Mouse (Mus musculus) kidney, embryonic 15.5 days (tissue): Measurements from ENCODE around the gene Phldb2. TPM values are rescaled to one million over a fixed set of nuclear protein-coding genes. Genes with fewer than 3 reads are reported as not detected.

Experiments
- ATAC-seq: fragments of 200-750 bp; cut with Nextera tagmentation; replicated peaks from 2 replicates; pipeline ENCODE4 v1.8.0; 2017; ENCODE audit warnings: moderate TSS enrichment; ENCODE audit not compliant: low FRiP score
- H3K27ac ChIP-seq: fragments of 300-500 bp; sonication (generic); 2 replicates; pipeline ENCODE4 v1.5.1; 2015; ENCODE audit warnings: mild to moderate bottlenecking, inconsistent platforms
- H3K27me3 ChIP-seq: fragments of 300-500 bp; sonication (generic); 2 replicates; pipeline ENCODE4 v1.6.1; 2015; ENCODE audit warnings: inconsistent platforms
- H3K36me3 ChIP-seq: fragments of 300-500 bp; sonication (generic); 2 replicates; pipeline ENCODE4 v1.6.1; 2015; ENCODE audit warnings: inconsistent platforms
- H3K4me1 ChIP-seq: fragments of 300-500 bp; sonication (generic); 2 replicates; pipeline ENCODE4 v1.6.1; 2015; ENCODE audit warnings: inconsistent platforms
- H3K4me2 ChIP-seq: fragments of 300-500 bp; sonication (generic); 2 replicates; pipeline ENCODE4 v1.6.1; 2015; ENCODE audit warnings: moderate library complexity, mild to moderate bottlenecking, inconsistent platforms
- H3K4me3 ChIP-seq: fragments of 300-500 bp; sonication (generic); replicated peaks from 2 replicates; pipeline ENCODE4 v1.5.1; 2015; ENCODE audit warnings: mild to moderate bottlenecking, inconsistent platforms
- H3K9ac ChIP-seq: fragments of 300-500 bp; sonication (generic); 2 replicates; pipeline ENCODE4 v1.6.1; 2015; ENCODE audit warnings: mild to moderate bottlenecking, inconsistent platforms
- H3K9me3 ChIP-seq: fragments of 300-500 bp; sonication (generic); replicated peaks from 2 replicates; pipeline ENCODE4 v1.6.1; 2016; ENCODE audit warnings: inconsistent platforms
- WGBS: fragments of 180-500 bp; shearing (Covaris S2); methylation state at CpG from one replicate; pipeline ENCODE4 v1.1.7; 2015; ENCODE audit warnings: mixed read lengths; 5-methylcytosine and 5-hydroxymethylcytosine counted together
- polyA plus RNA-seq: library from polyadenylated mRNA; unstranded; fragments of >200 nt; fragmentation: Nextera tagmentation; extraction: Ambion mirVana; gene quantifications from 2 replicates; pipeline ENCODE4 v1.2.1, GENCODE M21; 2015

The Phldb2 gene
- polyA plus RNA-seq, 1 experiment from 2014 or later = 84.2 TPM

DNA sequence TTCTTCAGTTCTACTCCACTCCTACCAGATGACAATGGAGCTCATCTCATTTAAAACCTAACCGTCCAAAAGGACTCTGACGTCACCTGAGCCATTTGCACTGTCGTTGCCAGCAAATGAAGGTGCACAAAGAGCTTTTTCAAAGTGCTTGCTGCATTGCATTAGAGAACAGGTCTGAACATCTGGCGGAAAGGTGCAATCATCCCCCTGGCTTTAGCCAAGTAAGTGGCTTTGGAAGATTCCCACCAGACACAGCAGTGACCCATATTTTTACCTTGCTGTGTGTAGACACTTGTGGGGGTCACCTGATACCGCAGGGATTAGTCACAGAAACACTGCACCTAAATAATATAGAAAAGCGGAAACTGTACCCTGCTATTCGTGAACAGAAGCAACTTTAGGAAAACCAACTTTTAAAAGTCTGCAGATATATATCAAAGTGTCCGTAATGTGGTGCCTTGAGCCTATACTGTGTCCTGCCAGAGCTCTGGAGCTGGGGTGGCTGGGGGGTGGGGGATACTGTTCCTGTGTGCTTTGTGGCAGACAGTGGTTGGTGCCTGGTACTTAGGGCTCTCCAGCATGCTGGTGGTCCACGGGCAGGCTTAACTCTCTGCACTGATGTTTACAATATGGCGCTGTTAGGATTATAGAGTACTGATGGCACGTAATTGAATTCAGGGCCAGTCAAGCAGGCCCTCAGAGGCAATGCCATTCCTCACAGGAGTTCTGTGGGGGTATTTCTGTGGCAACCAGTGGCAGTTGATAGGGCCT lies 123.1 kb downstream of the Phldb2 start:
- 55% methylated on average over 11 of the region's 11 CpGs for WGBS
- H3K4me3 ChIP-seq = no peak overlapping the region
- H3K36me3 ChIP-seq = peaks cover 21% of the 10 kb centered on the region
- peaks cover 57% of the 10 kb centered on the region for H3K4me1 ChIP-seq
- peak overlapping the region; percentile 90 for H3K27ac ChIP-seq
- no peak overlapping the region for H3K9ac ChIP-seq
- H3K9me3 ChIP-seq = no peaks in the 10 kb centered on the region
- ATAC-seq = 0 out of 2 replicates have a peak, but pooled peaks have one; percentile 47
- no peaks in the 10 kb centered on the region for H3K27me3 ChIP-seq
- H3K4me2 ChIP-seq = no peak overlapping the region

DNA sequence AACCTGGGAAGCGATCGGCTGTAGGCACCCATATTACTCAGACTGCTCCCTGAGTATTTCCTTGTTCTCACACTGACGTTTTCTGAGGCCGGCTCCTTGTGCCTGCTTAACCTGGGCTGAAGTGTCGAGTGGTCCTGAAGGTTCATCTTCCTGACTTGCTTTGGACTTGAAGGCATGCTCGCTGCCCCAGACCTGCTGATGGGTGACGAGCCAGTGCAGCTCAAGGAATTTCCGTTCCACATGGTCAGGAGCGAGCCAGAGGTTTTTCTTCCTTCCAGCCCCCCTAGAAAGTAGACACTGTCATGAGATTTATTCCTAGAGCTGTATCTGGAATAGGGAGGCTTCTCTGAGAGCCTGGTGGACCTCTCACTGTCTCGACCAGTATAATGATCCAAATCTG lies 128.1 kb downstream of the Phldb2 start:
- no peaks in the 10 kb centered on the region for H3K27me3 ChIP-seq
- no peak overlapping the region for H3K9ac ChIP-seq
- H3K36me3 ChIP-seq = peaks cover 50% of the 10 kb centered on the region
- peaks cover 37% of the 10 kb centered on the region for H3K4me1 ChIP-seq
- no peak overlapping the region for H3K4me3 ChIP-seq
- no peak overlapping the region for H3K4me2 ChIP-seq
- no peaks in the 10 kb centered on the region for H3K9me3 ChIP-seq
- 61% methylated on average over 10 of the region's 10 CpGs for WGBS
- H3K27ac ChIP-seq = peak overlapping the region; percentile 78
- peak; percentile 69 for ATAC-seq

DNA sequence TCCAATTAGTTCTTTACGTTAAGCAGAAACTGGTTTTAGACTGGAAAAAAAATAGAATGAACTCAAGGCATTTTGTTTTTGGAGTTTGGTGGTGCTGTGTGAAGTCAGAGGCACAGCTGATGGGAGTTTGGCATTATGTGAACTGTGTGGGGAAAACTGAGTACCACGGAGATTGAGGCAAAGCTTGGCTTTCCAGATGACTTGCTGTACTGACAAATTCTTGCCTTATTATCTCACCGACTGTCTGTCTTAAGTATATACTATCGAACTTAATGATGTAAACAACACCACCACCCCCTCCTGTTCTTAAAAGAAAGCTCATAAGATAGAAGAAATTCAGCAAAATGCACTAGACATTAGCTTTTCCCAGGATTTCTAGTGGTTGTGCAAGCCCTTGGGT lies 129.4 kb downstream of the Phldb2 start:
- peaks cover 25% of the 10 kb centered on the region for H3K4me1 ChIP-seq
- H3K27me3 ChIP-seq = no peaks in the 10 kb centered on the region
- ATAC-seq = peak; percentile 24
- H3K9ac ChIP-seq = no peak overlapping the region
- peaks cover 56% of the 10 kb centered on the region for H3K36me3 ChIP-seq
- no peaks in the 10 kb centered on the region for H3K9me3 ChIP-seq
- no peak overlapping the region for H3K4me3 ChIP-seq
- WGBS = 23% methylated on average over 4 of the region's 4 CpGs
- 0 out of 2 replicates have a peak overlapping the region, but pooled peaks have one; percentile 9 for H3K4me2 ChIP-seq
- H3K27ac ChIP-seq = peak overlapping the region; percentile 78

DNA sequence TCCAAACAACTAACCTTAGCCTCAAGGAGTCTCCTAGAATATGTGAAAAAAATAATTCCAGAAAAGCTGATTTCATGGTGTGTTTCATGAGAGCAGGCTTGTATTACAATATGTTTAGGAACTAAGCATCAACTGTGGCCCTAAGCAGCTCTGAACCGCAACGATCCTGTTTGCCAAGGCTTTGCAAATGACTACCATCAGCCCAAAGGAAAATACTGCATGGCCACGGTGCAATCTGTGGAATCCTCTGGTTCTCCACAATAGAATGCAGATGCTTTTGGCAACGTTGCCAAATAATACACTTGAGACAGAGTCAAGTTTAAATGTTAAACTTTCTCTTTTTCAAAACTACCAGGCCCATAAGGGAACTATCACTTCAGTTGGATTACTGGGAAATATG lies 133.5 kb downstream of the Phldb2 start:
- H3K4me3 ChIP-seq = no peak overlapping the region
- H3K4me2 ChIP-seq = no peak overlapping the region
- WGBS = 88% methylated on average over 4 of the region's 4 CpGs
- H3K27ac ChIP-seq = no peak overlapping the region
- H3K27me3 ChIP-seq = no peaks in the 10 kb centered on the region
- peaks cover 12% of the 10 kb centered on the region for H3K4me1 ChIP-seq
- H3K9me3 ChIP-seq = no peaks in the 10 kb centered on the region
- H3K9ac ChIP-seq = no peak overlapping the region
- H3K36me3 ChIP-seq = peaks cover 49% of the 10 kb centered on the region
- no peak for ATAC-seq

DNA sequence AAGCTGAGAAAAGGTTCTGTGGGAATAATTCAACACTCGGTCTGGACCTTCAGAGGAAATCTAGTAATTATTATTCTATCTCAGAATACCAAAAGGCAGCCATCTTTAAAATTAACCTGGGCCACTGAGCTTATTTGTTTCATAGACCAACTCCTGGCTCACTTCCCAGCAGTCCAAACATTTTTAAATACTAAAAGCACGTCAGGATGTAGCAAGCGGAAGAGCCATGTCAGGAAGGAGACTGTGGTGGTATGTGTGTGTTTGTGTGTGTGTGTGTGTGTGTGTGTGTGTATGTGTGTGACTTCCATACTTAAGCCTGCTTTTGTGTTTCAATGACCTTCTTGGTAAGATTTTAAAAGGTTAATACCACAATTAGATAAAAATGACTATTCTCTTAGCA lies 135.6 kb downstream of the Phldb2 start:
- Histone ChIP-seq H3K27me3 (no peaks in the 10 kb centered on the region), H3K4me2 (no peak overlapping the region), H3K9me3 (no peaks in the 10 kb centered on the region), H3K4me3 (no peak overlapping the region), H3K36me3 (peaks cover 50% of the 10 kb centered on the region), H3K9ac (no peak overlapping the region), H3K4me1 (no peaks in the 10 kb centered on the region), H3K27ac (no peak overlapping the region)
- WGBS = 85% methylated on average over 3 of the region's 3 CpGs
- ATAC-seq = no peak

DNA sequence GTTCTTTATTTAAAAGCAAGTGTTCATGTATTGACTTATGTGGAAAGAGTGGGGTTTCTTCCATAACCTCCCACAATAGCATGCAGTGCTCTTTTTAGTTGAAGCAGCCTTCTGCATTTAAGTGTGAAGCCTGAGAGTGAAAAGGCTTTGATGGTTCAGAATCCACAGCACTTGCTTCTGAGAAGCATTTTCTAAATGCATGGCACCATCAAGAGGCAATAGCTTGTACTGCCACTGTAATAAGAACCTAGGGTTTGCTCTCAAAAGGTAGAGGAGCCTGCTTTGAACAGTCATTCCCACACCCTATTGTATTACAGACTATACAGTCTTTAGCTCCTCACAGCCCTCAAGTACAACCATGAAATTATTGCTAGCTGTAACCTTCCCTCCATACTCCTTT lies 136.7 kb downstream of the Phldb2 start:
- Histone ChIP-seq H3K27me3 (no peaks in the 10 kb centered on the region), H3K4me2 (no peak overlapping the region), H3K4me1 (no peaks in the 10 kb centered on the region), H3K27ac (no peak overlapping the region), H3K4me3 (no peak overlapping the region), H3K9me3 (no peaks in the 10 kb centered on the region), H3K9ac (no peak overlapping the region), H3K36me3 (peaks cover 48% of the 10 kb centered on the region)
- no peak for ATAC-seq

DNA sequence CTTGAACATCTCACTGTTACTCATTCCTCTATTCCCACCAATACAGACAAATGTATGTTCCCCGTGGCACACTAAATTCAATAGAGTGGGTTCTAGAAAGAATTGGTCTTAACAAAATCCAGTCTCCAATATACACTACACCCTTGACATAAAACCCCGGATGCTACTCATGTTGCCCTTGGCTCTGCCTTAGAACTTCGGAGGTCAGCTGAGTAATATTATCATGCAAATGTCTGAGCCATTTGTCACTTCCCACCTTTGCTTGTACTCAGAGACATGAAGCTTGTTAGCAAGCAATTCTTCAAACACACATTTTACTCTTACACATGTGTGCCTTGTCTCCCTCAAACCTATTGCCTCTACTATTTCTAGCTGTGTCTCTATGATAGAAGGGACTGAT lies 138.8 kb downstream of the Phldb2 start:
- Histone ChIP-seq H3K4me1 (peaks cover 18% of the 10 kb centered on the region), H3K4me2 (no peak overlapping the region), H3K27me3 (no peaks in the 10 kb centered on the region), H3K36me3 (peaks cover 36% of the 10 kb centered on the region), H3K4me3 (no peak overlapping the region), H3K9me3 (no peaks in the 10 kb centered on the region), H3K9ac (no peak overlapping the region), H3K27ac (no peak overlapping the region)
- no peak for ATAC-seq
- WGBS = 75% methylated on average over 3 of the region's 3 CpGs

DNA sequence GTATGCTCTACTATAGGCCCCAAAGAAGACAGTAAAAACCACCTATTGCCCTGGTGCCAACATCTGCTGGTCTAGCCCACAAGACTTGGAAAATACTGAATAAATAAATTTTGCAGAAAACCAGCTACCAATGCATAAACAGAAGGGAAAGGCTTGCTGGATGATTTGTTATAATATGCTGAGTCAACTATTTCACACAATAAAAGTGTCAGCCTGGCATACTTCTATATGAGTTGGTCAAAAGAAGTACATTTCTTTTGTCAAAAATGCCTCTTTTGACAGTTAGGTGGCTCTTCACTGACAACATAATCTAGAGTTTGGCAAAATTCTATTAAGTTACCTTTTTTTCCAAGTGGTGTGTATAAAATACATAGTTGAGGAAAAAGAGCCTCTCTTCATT lies 141.6 kb downstream of the Phldb2 start:
- Histone ChIP-seq H3K4me2 (no peak overlapping the region), H3K36me3 (peaks cover 44% of the 10 kb centered on the region), H3K9me3 (no peaks in the 10 kb centered on the region), H3K27me3 (no peaks in the 10 kb centered on the region), H3K4me1 (peaks cover 18% of the 10 kb centered on the region), H3K4me3 (no peak overlapping the region), H3K9ac (no peak overlapping the region), H3K27ac (no peak overlapping the region)
- no peak for ATAC-seq

DNA sequence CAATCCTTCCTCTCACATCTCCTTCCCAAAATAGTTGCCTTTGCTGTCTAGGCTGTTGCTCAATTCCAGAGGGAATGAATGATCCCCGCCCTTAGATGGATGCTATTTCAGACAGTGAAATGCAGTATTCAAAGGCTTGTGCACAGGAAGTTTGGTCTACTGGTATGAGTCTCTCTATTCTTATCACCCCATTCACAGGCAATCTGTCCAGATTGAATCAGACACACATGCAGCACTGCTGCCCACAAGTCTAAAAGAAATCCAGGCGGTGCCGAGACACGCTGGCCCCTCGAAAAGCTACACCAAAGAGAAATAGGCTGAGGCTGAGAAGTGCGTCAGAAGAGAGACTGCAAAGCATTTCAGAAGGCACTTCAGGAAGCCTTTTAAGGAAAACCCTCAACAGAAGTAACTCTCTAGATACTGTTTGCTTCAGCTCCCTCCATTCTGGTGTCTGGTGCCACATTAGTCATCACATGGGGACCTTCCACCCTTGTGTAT lies 142.5 kb downstream of the Phldb2 start:
- WGBS = 74% methylated on average over 6 of the region's 6 CpGs
- H3K27ac ChIP-seq = peak overlapping the region; percentile 56
- no peak overlapping the region for H3K9ac ChIP-seq
- no peak overlapping the region for H3K4me2 ChIP-seq
- H3K4me1 ChIP-seq = peaks cover 18% of the 10 kb centered on the region
- H3K4me3 ChIP-seq = no peak overlapping the region
- peaks cover 50% of the 10 kb centered on the region for H3K36me3 ChIP-seq
- ATAC-seq = no peak
- no peaks in the 10 kb centered on the region for H3K9me3 ChIP-seq
- no peaks in the 10 kb centered on the region for H3K27me3 ChIP-seq

DNA sequence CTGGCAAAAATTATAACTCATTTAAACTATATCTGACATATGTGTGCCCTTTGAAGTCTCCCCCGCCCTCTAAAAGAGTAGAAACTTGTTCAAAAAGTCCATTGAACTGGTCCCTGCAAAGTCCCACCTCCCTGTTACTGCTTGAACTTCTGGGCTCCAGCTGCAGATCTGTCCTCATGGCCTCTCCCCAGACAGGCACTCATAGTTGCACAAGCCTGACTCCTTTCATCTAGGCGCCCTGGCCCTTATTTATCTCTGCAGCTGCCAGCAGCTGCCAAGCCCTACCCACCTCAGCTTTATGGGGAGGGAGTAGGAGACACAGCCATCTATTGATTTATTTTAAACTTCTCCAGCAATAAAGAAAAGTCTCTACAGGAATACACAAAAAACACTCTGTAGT lies 143.2 kb downstream of the Phldb2 start:
- Histone ChIP-seq H3K36me3 (peaks cover 53% of the 10 kb centered on the region), H3K27me3 (no peaks in the 10 kb centered on the region), H3K4me2 (no peak overlapping the region), H3K27ac (peak overlapping the region; percentile 56), H3K9me3 (no peaks in the 10 kb centered on the region), H3K4me1 (peaks cover 19% of the 10 kb centered on the region), H3K9ac (no peak overlapping the region), H3K4me3 (no peak overlapping the region)
- 35% methylated on average over 2 of the region's 2 CpGs for WGBS
- peak; percentile 74; the same call in 1 of the 2 replicates for ATAC-seq

DNA sequence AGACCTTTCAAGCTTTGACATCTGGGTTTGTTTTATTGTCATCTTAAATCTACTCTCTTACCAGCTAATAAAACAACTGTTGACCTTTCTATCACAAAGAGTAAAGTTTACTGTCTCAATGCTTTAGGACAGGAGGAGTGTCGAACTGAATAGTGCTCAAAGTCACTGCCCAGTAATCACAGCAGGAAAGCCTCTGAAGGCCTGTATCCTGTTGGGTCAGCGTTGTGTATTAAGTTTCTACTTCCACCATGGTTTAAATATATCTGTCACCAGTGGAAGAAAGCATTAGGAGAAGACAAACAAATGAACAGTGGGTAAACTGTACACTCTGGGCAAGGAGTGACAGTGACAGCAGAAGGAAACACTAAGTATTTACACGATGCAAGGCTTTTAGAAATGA lies 148.7 kb downstream of the Phldb2 start:
- 17% methylated on average over 3 of the region's 3 CpGs for WGBS
- peak; percentile 88 for ATAC-seq
- H3K27ac ChIP-seq = peak overlapping the region; percentile 45; the same call in 1 of the 2 replicates

DNA sequence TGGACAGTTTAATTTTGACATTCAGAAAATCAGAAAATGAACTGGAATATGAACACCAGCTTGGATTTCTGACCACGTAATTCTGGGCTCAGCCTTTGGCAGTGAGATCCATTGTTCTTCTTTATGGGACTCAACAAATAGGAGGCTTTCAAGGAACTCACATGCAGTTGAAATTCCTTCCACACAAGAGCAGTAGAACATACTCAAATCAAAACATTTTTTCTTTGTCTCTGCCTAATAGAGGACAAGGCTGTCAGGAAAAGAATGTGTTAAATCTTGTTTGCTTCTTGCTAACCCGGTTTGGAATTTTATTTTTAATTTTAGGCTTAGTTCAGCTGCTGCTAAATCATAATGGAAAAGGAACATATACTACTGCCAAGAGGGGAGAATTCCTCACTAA lies 153.0 kb downstream of the Phldb2 start:
- H3K9ac ChIP-seq = no peak overlapping the region
- H3K4me3 ChIP-seq = no peak overlapping the region
- no peak for ATAC-seq
- H3K4me2 ChIP-seq = no peak overlapping the region
- H3K36me3 ChIP-seq = peaks cover 82% of the 10 kb centered on the region
- WGBS = 53% methylated on average over 2 of the region's 2 CpGs
- no peak overlapping the region for H3K27ac ChIP-seq
- H3K4me1 ChIP-seq = peaks cover 7% of the 10 kb centered on the region
- no peaks in the 10 kb centered on the region for H3K9me3 ChIP-seq
- H3K27me3 ChIP-seq = no peaks in the 10 kb centered on the region

More for the DNA sequence above, 148.7 kb downstream of the Phldb2 start:
- H3K4me2 ChIP-seq = no peak overlapping the region
- H3K9ac ChIP-seq = no peak overlapping the region
- no peaks in the 10 kb centered on the region for H3K9me3 ChIP-seq
- peaks cover 6% of the 10 kb centered on the region for H3K4me1 ChIP-seq
- H3K4me3 ChIP-seq = no peak overlapping the region
- no peaks in the 10 kb centered on the region for H3K27me3 ChIP-seq
- H3K36me3 ChIP-seq = peaks cover 73% of the 10 kb centered on the region

DNA sequence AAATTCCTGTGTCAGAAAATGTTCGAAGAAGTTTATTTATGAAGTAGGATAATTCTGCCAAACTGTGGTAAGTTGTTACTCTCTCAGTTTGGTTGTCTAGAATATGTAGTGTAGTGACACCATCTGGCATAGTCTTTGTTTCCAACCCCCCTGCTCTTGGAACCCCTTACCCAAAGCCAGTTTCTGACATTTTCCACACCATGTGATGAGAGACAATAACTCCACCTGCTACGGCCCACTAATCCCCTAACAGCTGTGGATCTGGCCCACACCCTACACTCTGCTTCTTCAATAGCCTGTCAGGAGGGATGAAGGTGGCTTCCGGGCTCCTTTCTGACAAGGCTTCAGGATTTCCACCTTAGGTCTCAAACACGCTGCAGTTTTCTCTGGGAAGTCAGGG lies 154.2 kb downstream of the Phldb2 start:
- H3K9ac ChIP-seq = no peak overlapping the region
- H3K9me3 ChIP-seq = no peaks in the 10 kb centered on the region
- 69% methylated on average over 4 of the region's 4 CpGs for WGBS
- peaks cover 87% of the 10 kb centered on the region for H3K36me3 ChIP-seq
- H3K4me1 ChIP-seq = peaks cover 8% of the 10 kb centered on the region; the same call in 1 of the 2 replicates
- no peak overlapping the region for H3K4me2 ChIP-seq
- no peak overlapping the region for H3K27ac ChIP-seq
- no peak overlapping the region for H3K4me3 ChIP-seq
- no peak for ATAC-seq
- H3K27me3 ChIP-seq = no peaks in the 10 kb centered on the region
